Mouse (Mus musculus) olfactory bulb, adult 2 months (tissue): Measurements from ENCODE around the gene Btaf1.

Source experiments
- CTCF ChIP-seq: fragments of 200-500 bp; IDR thresholded peaks from 2 replicates; pipeline ENCODE4 v1.5.1; 2012; ENCODE audit warnings: low read depth, mild to moderate bottlenecking, low read length, moderate library complexity; ENCODE audit not compliant: insufficient read depth
- POLR2A ChIP-seq: fragments of 200-500 bp; IDR thresholded peaks from 2 replicates; pipeline ENCODE4 v1.6.1; 2012; ENCODE audit warnings: mild to moderate bottlenecking, low read depth, low read length, moderate library complexity; ENCODE audit not compliant: insufficient read depth

DNA sequence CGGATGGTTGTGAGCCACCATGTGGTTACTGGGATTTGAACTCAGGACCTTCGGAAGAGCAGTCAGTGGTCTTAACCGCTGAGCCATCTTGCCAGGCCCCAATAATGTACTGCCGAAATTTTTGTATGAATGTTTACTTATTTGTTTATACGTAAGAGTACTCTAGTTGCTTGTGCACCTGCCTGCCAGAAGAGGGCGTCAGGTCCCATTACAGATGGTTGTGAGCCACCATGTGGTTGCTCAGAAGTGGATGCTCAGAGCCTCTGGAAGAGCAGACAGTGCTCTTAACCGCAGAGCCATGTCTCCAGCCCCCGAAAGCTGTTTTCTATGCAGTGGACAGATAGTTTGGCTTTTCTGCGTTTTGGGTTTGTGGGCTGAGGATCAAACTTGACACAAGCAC, 28.1 kb upstream of the Btaf1 start:
- TF ChIP-seq POLR2A, result no peak
- no peak for TF ChIP-seq CTCF
